Mouse (Mus musculus) cerebellum, adult 2 months (tissue): Measurements from ENCODE around the gene Apol8. TPM values are rescaled to one million over a fixed set of nuclear protein-coding genes. Genes with fewer than 3 reads are reported as not detected.
A peak's percentile ranks its signal among the peaks of the same experiment; 100 is the strongest.

ENCODE experiments used
- DNase-seq, 2 experiments: peaks; one replicate each; pipeline ENCODE4 v3.0.0; 2021
- H3K27ac ChIP-seq: fragments of 200-500 bp; 2 replicates; pipeline ENCODE4 v1.5.1; 2012; ENCODE audit warnings: low read length, control low read depth, inconsistent platforms; ENCODE audit not compliant: insufficient read depth
- H3K27me3 ChIP-seq: fragments of 200-500 bp; 2 replicates; pipeline ENCODE4 v1.6.1; 2012; ENCODE audit warnings: inconsistent platforms, mild to moderate bottlenecking, low read length, moderate library complexity; ENCODE audit not compliant: control insufficient read depth, insufficient read depth
- H3K4me1 ChIP-seq: fragments of 200-500 bp; 2 replicates; pipeline ENCODE4 v1.6.1; 2011; ENCODE audit warnings: low read length; ENCODE audit not compliant: control insufficient read depth, insufficient read depth
- H3K4me3 ChIP-seq: fragments of 200-500 bp; replicated peaks from 2 replicates; pipeline ENCODE3; 2011; ENCODE audit warnings: mild to moderate bottlenecking, low read depth, low read length, control low read depth; ENCODE audit not compliant: insufficient read depth
- CTCF ChIP-seq: fragments of 200-500 bp; IDR thresholded peaks from 2 replicates; pipeline ENCODE4 v1.5.1; 2011; ENCODE audit warnings: low read depth, mild to moderate bottlenecking, control low read depth, low read length, moderate library complexity, borderline replicate concordance; ENCODE audit not compliant: insufficient read depth
- POLR2A ChIP-seq: fragments of 200-500 bp; IDR thresholded peaks from 2 replicates; pipeline ENCODE4 v1.6.1; 2011; ENCODE audit warnings: low read length, control low read depth, borderline replicate concordance; ENCODE audit not compliant: insufficient read depth
- WGBS: fragments of 180-500 bp; shearing (Covaris S2); methylation state at CpG from one replicate; pipeline ENCODE4 v1.1.7; 2018; 5-methylcytosine and 5-hydroxymethylcytosine counted together
- polyA plus RNA-seq: library from polyadenylated mRNA; depleted of rRNA; stranded (reverse); fragments of >200 nt; gene quantifications from 2 replicates; pipeline ENCODE4 v1.2.3, GENCODE M21; 2012

Gene Apol8
- polyA plus RNA-seq, 1 experiment: 8.2 TPM

- Histone ChIP-seq H3K4me3 (no peak overlapping the region), H3K27ac (no peak overlapping the region), H3K27me3 (no peaks in the 10 kb centered on the region), H3K4me1 (no peaks in the 10 kb centered on the region)
- DNase-seq: no peak
- TF ChIP-seq POLR2A (no peak), CTCF (no peak)
- 27% methylated on average over 13 of the region's 13 CpGs for WGBS
These were observed 7.7 kb upstream of the Apol8 start for GRCm38 (mm10) chr15:77764391-77765006.

- no peak overlapping the region for H3K4me3 ChIP-seq
- DNase-seq: no peak
- 51% methylated on average over 11 of the region's 11 CpGs for WGBS
- no peaks in the 10 kb centered on the region for H3K27me3 ChIP-seq
- no peak for TF ChIP-seq POLR2A
- TF ChIP-seq CTCF: no peak
- H3K4me1 ChIP-seq: no peaks in the 10 kb centered on the region
- H3K27ac ChIP-seq: no peak overlapping the region
These were observed 6.9 kb upstream of the Apol8 start for GRCm38 (mm10) chr15:77763702-77764101.

DNA sequence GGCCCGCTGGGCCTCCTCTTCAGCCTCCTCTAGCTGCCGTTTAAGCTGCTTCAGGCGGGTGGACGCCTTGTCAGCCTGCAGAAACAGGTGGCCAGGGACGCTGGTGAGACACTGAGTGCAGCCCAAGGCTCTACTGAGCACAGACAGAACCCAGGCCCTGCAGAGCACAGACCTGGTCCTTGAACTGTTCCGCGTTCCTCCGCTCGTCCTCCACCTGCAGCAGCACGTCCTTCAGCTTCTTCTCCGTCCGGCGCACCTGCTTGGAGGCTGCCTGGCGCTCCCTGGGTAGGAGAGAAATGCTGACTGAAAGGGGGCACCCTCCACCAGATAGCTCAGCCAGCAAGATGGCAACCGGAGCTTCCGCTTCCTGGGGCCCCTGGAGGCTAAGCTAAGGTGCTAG lies 6.2 kb upstream of the Apol8 start:
- 90% methylated on average over 16 of the region's 16 CpGs for WGBS

DNA sequence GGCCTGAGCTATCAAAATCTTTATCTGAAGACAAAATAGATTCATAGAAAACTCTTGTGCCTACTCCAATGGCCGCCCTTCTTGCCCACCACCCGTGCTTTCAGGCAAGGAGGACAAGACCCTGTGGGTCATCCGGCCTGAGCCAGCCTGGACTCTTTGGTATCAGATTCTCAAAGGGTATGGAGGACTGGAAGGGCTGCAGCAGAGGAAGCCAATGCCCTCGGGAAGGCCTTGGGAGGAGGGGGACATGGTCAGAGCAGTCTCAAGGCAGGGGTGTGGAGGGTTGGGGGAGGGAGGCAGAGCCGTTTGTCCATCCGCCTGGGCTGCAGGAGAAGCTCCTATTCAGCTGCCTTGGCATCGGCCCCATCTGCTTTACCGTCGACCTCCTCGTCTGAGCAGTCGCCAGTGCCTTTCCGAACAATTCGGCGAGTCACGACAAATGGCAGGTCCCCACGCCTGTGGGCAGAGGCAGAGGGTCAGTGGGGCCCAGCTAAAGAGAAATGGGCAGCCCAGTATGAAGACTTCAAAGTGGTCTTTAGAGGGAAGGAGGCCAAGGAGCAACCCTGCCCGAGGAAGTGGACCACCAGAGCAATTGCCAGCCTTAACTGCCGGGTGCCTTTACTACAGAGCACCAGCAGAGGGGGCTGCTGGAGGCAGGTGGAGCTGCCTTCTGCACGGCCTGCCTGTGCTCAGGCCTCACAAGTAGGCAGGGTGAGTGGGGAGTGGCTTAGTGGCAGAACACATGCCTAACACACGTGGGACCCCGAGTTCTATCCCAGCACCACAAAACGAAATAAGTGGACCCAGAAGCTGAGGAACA lies 5.0 kb upstream of the Apol8 start:
- Histone ChIP-seq H3K27me3 (no peaks in the 10 kb centered on the region), H3K27ac (no peak overlapping the region), H3K4me1 (no peaks in the 10 kb centered on the region), H3K4me3 (no peak overlapping the region)
- TF ChIP-seq POLR2A (no peak), CTCF (peak; percentile 74)
- peak in 1 of 2 experiments; percentile 44 for DNase-seq
- 59% methylated on average over 22 of the region's 22 CpGs for WGBS

More for the DNA sequence above, 6.2 kb upstream of the Apol8 start:
- no peak for TF ChIP-seq POLR2A
- no peak for TF ChIP-seq CTCF
- no peak overlapping the region for H3K4me3 ChIP-seq
- DNase-seq: no peak
- H3K27ac ChIP-seq: no peak overlapping the region
- no peaks in the 10 kb centered on the region for H3K27me3 ChIP-seq
- H3K4me1 ChIP-seq: no peaks in the 10 kb centered on the region

- no peak for DNase-seq
- Histone ChIP-seq H3K27me3 (no peaks in the 10 kb centered on the region), H3K4me1 (no peaks in the 10 kb centered on the region), H3K27ac (no peak overlapping the region), H3K4me3 (no peak overlapping the region)
- TF ChIP-seq CTCF (no peak), POLR2A (no peak)
- 74% methylated on average over 7 of the region's 7 CpGs for WGBS
These were observed 4.3 kb upstream of the Apol8 start for GRCm38 (mm10) chr15:77761083-77761482.

DNA sequence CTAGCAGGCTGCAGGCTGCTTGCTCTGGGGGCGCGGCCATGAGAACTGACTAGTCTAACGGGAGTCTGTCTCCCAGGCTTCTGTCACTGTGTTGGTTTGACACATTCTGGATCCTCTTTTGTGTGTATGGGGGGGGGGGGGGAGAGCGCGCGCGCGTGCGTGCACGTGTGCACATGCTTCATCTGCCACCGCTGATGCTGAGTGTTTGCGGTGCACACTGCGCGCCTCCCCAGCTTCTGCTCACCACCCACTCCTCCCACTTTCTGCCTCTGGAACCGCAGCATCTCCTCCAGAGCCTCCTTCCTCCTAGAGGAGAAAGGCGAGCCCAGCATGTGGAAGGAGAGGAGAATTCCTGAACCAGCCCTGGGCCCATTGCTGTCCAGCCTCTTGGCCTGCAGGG lies 3.2 kb upstream of the Apol8 start:
- H3K4me3 ChIP-seq: no peak overlapping the region
- no peak for TF ChIP-seq CTCF
- no peak for TF ChIP-seq POLR2A
- no peak overlapping the region for H3K27ac ChIP-seq
- no peak for DNase-seq
- H3K4me1 ChIP-seq: no peaks in the 10 kb centered on the region
- 90% methylated on average over 16 of the region's 16 CpGs for WGBS
- no peaks in the 10 kb centered on the region for H3K27me3 ChIP-seq

- 84% methylated on average over 4 of the region's 4 CpGs for WGBS
- no peak for TF ChIP-seq CTCF
- TF ChIP-seq POLR2A: no peak
- DNase-seq: no peak
- H3K4me3 ChIP-seq: no peak overlapping the region
- peaks cover 1% of the 10 kb centered on the region for H3K4me1 ChIP-seq
- no peaks in the 10 kb centered on the region for H3K27me3 ChIP-seq
- no peak overlapping the region for H3K27ac ChIP-seq
These were observed 903 bp upstream of the Apol8 start for GRCm38 (mm10) chr15:77757586-77758226.
